26 mouse cellular contexts compared by ENCODE assay signal in the genomic region with DNA sequence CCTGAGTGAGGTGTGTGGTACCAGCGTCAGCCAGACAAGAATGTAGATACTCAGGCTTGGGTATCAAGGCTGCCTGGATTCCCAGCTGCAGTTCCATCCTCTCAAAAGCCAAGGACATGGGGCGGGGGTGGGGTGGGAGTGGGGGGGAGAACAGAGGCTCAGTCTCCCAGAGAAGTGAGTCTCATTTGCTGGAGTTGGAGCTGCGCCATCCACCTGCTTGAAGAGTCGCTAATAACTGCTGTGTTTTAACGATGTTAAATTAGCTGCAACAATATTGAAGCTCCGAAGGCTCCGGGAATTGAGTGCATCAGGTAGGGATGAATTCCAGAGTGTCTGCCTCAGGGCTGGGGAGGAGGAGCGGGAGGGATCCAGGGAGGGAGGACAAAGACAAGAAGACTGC. TPM values are rescaled to one million over a fixed set of nuclear protein-coding genes. Genes with fewer than 3 reads are reported as not detected.
DNase-seq lines count a peak whose midpoint lies in the region; ATAC-seq lines count a peak whose summit lies in the region.
"Had no signal": no experiment of that assay in that cellular context is flagged by ENCODE, and none has a peak within 500 bp of the region (broad histone marks: within the 10 kb centered on the region; RNA-seq: fewer than 3 reads in every experiment).

No protein-coding gene starts in this region.

- H3K27ac ChIP-seq in midbrain, embryonic 10.5 days (replicated peaks): peak overlapping the region; percentile 30; the same call in 1 of the 2 replicates
- H3K27ac ChIP-seq in midbrain, embryonic 13.5 days: no peak overlapping the region
- H3K27ac ChIP-seq in forebrain, embryonic 16.5 days (ENCODE audit: low read length): no peak overlapping the region
- peak overlapping the region; percentile 65 for H3K27ac ChIP-seq in neural tube, embryonic 15.5 days (replicated peaks)
- H3K27ac ChIP-seq: embryonic facial prominence, embryonic 10.5 days; kidney, embryonic 15.5 days; liver, embryonic 14.5 days; lung, embryonic 15.5 days had no signal

- no peak overlapping the region for H3K9ac ChIP-seq in midbrain, embryonic 13.5 days (replicated peaks)
- H3K9ac ChIP-seq in forebrain, embryonic 16.5 days (replicated peaks; ENCODE audit: low read depth, low read length): no peak overlapping the region
- H3K9ac ChIP-seq in neural tube, embryonic 15.5 days (replicated peaks): no peak overlapping the region
- H3K9ac ChIP-seq: heart, embryonic 12.5 days; kidney, embryonic 15.5 days; liver, embryonic 14.5 days; lung, embryonic 15.5 days had no signal

- H3K4me1 ChIP-seq in midbrain, embryonic 10.5 days: peaks cover 56% of the 10 kb centered on the region
- peaks cover 32% of the 10 kb centered on the region for H3K4me1 ChIP-seq in midbrain, embryonic 13.5 days (replicated peaks)
- peaks cover 13% of the 10 kb centered on the region for H3K4me1 ChIP-seq in forebrain, embryonic 16.5 days (replicated peaks; ENCODE audit: control insufficient read depth, insufficient read depth, low read length)
- peaks cover 15% of the 10 kb centered on the region for H3K4me1 ChIP-seq in neural tube, embryonic 15.5 days
- H3K4me1 ChIP-seq: lung, embryonic 15.5 days had no signal

- no peak overlapping the region for H3K4me2 ChIP-seq in midbrain, embryonic 13.5 days (replicated peaks)
- no peak overlapping the region for H3K4me2 ChIP-seq in forebrain, embryonic 16.5 days (ENCODE audit: low read length)
- no peak overlapping the region for H3K4me2 ChIP-seq in neural tube, embryonic 15.5 days
- H3K4me2 ChIP-seq: heart, embryonic 12.5 days; kidney, embryonic 15.5 days; lung, embryonic 15.5 days had no signal

- 68% methylated on average over 8 of the region's 8 CpGs for WGBS in midbrain, embryonic 10.5 days
- WGBS in midbrain, embryonic 13.5 days: 54% methylated on average over 8 of the region's 8 CpGs
- 17% methylated on average over 8 of the region's 8 CpGs for WGBS in forebrain, embryonic 16.5 days
- WGBS in neural tube, embryonic 15.5 days: 35% methylated on average over 8 of the region's 8 CpGs

- peak; percentile 28 to 35 for DNase-seq in cerebellum, postnatal 10 days
- DNase-seq in cerebellum, postnatal 14 days: no peak
- DNase-seq in midbrain, embryonic 10.5 days (ENCODE audit: low spot score): no peak
- DNase-seq: adrenal gland, adult 8-10 months; cerebellum, adult 8-10 months; gastrocnemius, postnatal 14 days; heart, adult 18-20 months; heart, postnatal 10 days; kidney, postnatal 4 days; lung, postnatal 36 days; retina, postnatal 1 day; right cerebral cortex, postnatal 4 days; thymus, postnatal 14 days had no signal

- H3K27me3 ChIP-seq in midbrain, embryonic 10.5 days (ENCODE audit: low read depth, poor library complexity, severe bottlenecking): peaks cover 3% of the 10 kb centered on the region; the same call in 1 of the 2 replicates
- H3K27me3 ChIP-seq in midbrain, embryonic 13.5 days: no peaks in the 10 kb centered on the region
- H3K27me3 ChIP-seq in forebrain, embryonic 16.5 days (replicated peaks; ENCODE audit: control insufficient read depth, insufficient read depth, low read length): no peaks in the 10 kb centered on the region
- no peaks in the 10 kb centered on the region for H3K27me3 ChIP-seq in neural tube, embryonic 15.5 days (replicated peaks)
- H3K27me3 ChIP-seq: lung, embryonic 15.5 days had no signal

- no peaks in the 10 kb centered on the region for H3K36me3 ChIP-seq in midbrain, embryonic 10.5 days
- no peaks in the 10 kb centered on the region for H3K36me3 ChIP-seq in midbrain, embryonic 13.5 days
- no peaks in the 10 kb centered on the region for H3K36me3 ChIP-seq in forebrain, embryonic 16.5 days (ENCODE audit: control insufficient read depth, insufficient read depth)
- H3K36me3 ChIP-seq in neural tube, embryonic 15.5 days: no peaks in the 10 kb centered on the region
- H3K36me3 ChIP-seq: embryonic facial prominence, embryonic 10.5 days; heart, embryonic 12.5 days; kidney, embryonic 15.5 days; lung, embryonic 15.5 days had no signal

- peaks cover 8% of the 10 kb centered on the region; the same call in 1 of the 2 replicates for H3K9me3 ChIP-seq in midbrain, embryonic 10.5 days (replicated peaks)
- no peaks in the 10 kb centered on the region for H3K9me3 ChIP-seq in midbrain, embryonic 13.5 days
- no peaks in the 10 kb centered on the region for H3K9me3 ChIP-seq in forebrain, embryonic 16.5 days (ENCODE audit: control insufficient read depth, low read length)
- no peaks in the 10 kb centered on the region for H3K9me3 ChIP-seq in neural tube, embryonic 15.5 days (replicated peaks)
- H3K9me3 ChIP-seq: kidney, embryonic 15.5 days; lung, embryonic 15.5 days had no signal

- ATAC-seq in midbrain, embryonic 13.5 days: no peak
- ATAC-seq in forebrain, embryonic 16.5 days: peak; percentile 33; the same call in 1 of the 2 replicates
- peak; percentile 54 for ATAC-seq in neural tube, embryonic 15.5 days (ENCODE audit: low FRiP score)
- no peak for ATAC-seq in megakaryocyte-erythroid progenitor cell, adult 5-6 weeks (replicated peaks; ENCODE audit: low FRiP score, low TSS enrichment, poor library complexity, severe bottlenecking)
- ATAC-seq: activated CD4-positive, CD25-positive, alpha-beta regulatory T cell, adult 4 months; intestine, postnatal 0 days had no signal

- no peak overlapping the region for H3K4me3 ChIP-seq in midbrain, embryonic 10.5 days
- H3K4me3 ChIP-seq in midbrain, embryonic 13.5 days (replicated peaks): no peak overlapping the region
- no peak overlapping the region for H3K4me3 ChIP-seq in forebrain, embryonic 16.5 days (replicated peaks; ENCODE audit: low read length)
- H3K4me3 ChIP-seq in neural tube, embryonic 15.5 days (replicated peaks): no peak overlapping the region
- H3K4me3 ChIP-seq: embryonic facial prominence, embryonic 10.5 days; heart, embryonic 12.5 days; kidney, embryonic 15.5 days; lung, embryonic 15.5 days; megakaryocyte, embryonic 14.5 days had no signal

RNA-seq across cellular contexts. Expression of a gene that starts 27.8 kb away (rescaled TPM):
- polyA plus RNA-seq in midbrain, embryonic 10.5 days (2016; fragmentation: Nextera tagmentation; extraction: Ambion mirVana): 0.11 and 0.22 TPM in 2 replicates
- 0.46 and 0.58 TPM in 2 replicates for polyA plus RNA-seq in midbrain, embryonic 13.5 days (2015; fragmentation: Nextera tagmentation; extraction: Ambion mirVana)
- polyA plus RNA-seq in forebrain, embryonic 16.5 days (2015; fragmentation: Nextera tagmentation; extraction: Ambion mirVana): 0.29 and 0.53 TPM in 2 replicates
- 0.08 and 0.80 TPM in 2 replicates for polyA plus RNA-seq in neural tube, embryonic 15.5 days (2015; fragmentation: Nextera tagmentation; extraction: Ambion mirVana)
- not detected in 2 replicates for total RNA-seq in megakaryocyte-erythroid progenitor cell, adult 5-6 weeks (2014; fragmentation: Nextera tagmentation)
- total RNA-seq in megakaryocyte-erythroid progenitor cell, adult 5-6 weeks (2017): not detected in 2 replicates
- total RNA-seq: common myeloid progenitor, adult 5-6 weeks had no signal
- polyA plus RNA-seq: activated CD4-positive, CD25-positive, alpha-beta regulatory T cell, adult 4 months had no signal

Comparison
In these comparisons a context has a peak if more than half of its experiments do, and no peak if none do; other contexts are left out.
1. DNase-seq: peak in cerebellum, postnatal 10 days (2 of 2); none in cerebellum, postnatal 14 days (0 of 2) and midbrain, embryonic 10.5 days (single experiment).
2. H3K27ac ChIP-seq: peak in midbrain, embryonic 10.5 days (single experiment) and neural tube, embryonic 15.5 days (single experiment); none in midbrain, embryonic 13.5 days (single experiment) and forebrain, embryonic 16.5 days (single experiment).
3. ATAC-seq: peak in forebrain, embryonic 16.5 days (single experiment) and neural tube, embryonic 15.5 days (single experiment); none in midbrain, embryonic 13.5 days (single experiment) and megakaryocyte-erythroid progenitor cell, adult 5-6 weeks (single experiment).